Mouse (Mus musculus): ENCODE data around the gene Sox9.
A peak's percentile ranks its signal among the peaks of the same experiment; 100 is the strongest.

Sox9 gene

DNA sequence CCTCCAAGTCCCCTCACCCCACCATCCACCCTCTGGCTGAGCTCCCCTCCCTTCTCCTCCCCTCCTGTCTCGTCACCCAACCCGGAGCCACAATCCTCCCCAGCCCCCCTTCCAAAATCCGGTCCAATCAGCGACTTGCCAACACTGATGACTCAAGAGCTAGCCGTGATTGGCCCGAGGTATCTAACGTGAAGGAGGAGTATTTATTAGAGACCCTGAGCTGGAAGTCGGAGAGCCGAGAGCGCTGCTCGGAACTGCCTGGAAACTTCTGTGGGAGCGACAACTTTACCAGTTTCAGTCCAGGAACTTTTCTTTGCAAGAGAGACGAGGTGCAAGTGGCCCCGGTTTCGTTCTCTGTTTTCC lies at the start of gene Sox9:
TSS of gene Sox9 (plus strand) at position 231 of the 363 bp plus-strand sequence.
- peak; percentile 23 to 29 for DNase-seq

- DNase-seq, result no peak
These were observed 49.6 kb upstream of the Sox9 start for GRCm38 (mm10) chr11:112732401-112732800.

- no peak for DNase-seq
These were observed 45.0 kb upstream of the Sox9 start for GRCm38 (mm10) chr11:112737071-112737470.

- DNase-seq, result no peak
These were observed 42.3 kb upstream of the Sox9 start for GRCm38 (mm10) chr11:112739681-112740080.

DNA sequence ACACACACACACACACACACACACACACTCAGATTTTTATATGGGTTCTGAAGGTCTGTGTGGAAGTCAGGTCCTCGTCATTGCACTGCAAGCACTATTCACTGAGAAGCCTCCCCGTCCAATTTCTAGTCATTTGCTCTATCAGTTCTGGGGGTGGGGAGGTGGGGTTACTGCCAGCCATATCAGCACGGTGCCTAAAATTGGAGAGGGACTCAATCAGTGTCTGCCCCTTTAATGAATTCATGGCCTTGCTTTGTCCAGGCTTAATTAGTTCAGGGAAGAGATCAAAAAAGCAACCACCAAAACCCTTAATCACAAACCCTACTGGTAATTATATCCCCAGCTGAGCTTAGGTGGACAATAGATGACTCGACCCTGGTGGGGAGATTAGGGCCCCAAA lies 25.5 kb upstream of the Sox9 start:
- DNase-seq, result no peak

DNA sequence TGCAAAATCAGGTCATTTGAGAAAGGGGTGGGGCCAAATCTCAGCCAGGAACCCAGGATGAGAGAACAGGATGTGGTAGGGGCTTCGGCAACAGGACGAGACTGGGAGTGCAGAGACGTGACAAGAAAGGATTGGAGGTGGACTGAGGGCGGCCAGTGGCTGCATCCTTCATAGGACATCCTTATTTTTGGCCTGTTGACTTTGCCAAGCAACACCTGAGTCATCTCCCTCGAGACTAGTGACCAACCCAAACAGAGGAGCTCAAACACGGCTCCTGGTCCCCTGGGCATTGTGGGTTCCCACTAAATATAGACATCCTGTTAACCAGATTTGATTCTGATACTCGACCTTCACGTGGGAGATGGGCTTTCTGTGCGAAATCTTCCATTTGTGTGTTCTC lies 24.0 kb upstream of the Sox9 start:
- no peak for DNase-seq

- no peak for DNase-seq
These were observed 15.1 kb upstream of the Sox9 start for GRCm38 (mm10) chr11:112766956-112767355.

DNA sequence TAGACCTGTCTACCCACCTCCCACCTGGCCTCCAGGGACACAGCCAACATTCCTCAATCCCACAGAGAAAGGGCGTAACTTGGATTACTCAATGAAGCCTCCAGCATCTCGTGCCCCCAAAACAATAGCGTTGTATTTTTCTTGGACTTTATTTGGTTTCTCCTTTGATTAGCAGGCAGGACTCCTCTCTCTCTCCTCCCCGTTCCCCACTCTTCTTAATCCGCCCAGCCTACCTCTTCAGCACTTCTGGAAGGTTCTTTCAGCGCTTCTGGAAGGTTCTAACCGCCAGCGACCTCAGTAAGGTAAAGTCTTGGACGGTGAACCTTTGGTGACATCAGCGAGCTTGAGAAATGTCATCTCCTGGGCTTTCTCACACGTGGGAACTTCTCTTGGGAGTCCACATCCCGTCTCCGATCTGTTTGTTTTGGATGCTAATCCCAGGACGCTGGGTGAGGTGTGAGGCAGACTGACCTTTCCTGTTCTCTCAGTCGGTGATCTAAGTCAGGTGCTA lies 14.4 kb upstream of the Sox9 start:
- no peak for DNase-seq

DNA sequence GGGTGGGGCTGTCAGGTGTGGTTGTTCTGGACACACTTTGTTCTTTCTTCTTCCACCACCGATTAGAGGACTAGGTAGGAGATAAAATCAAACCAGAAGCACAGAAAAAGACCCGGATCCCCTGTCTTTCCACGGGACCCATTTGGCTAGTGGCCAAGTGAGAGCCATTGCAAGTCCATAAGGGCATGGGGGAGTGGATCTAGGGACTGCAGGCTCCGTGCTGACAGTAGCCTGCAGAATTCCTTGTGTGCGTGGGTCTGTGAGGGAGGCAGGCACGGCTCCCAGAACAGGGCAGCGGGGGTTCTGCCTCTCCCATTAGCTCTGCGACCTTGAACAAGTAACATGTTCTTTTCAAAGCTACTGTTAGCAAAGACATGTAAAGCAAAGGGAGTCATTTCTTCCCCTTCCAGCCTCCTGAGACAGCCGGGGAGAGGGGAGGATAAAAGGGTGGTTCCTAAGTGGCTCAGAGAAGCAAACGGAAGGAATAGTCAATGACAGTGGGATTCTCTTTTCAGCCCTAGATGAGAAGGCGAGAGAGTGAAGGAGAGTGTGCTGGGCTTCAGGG lies 9.2 kb upstream of the Sox9 start:
- DNase-seq, result no peak

DNA sequence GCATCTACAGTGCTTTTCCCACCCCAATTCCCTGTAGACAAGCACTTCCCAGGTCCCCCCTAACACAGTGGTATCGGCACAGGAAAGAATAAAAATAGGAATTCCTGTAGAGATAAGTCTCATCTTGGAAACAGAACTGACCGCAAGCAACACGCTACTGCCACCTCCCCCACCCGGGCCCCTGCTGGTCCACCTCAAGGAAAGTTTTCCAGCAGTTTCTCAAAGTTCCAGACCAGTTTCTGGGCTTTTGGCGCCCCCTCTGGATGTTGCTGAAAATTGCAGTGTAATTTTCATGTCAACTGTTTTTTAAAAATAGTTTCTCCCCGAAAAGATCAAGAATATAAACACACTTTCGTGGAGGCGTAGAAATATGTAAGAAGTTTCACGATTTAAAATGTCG lies 2.3 kb upstream of the Sox9 start:
- peak in 1 of 2 experiments; percentile 13 for DNase-seq

DNA sequence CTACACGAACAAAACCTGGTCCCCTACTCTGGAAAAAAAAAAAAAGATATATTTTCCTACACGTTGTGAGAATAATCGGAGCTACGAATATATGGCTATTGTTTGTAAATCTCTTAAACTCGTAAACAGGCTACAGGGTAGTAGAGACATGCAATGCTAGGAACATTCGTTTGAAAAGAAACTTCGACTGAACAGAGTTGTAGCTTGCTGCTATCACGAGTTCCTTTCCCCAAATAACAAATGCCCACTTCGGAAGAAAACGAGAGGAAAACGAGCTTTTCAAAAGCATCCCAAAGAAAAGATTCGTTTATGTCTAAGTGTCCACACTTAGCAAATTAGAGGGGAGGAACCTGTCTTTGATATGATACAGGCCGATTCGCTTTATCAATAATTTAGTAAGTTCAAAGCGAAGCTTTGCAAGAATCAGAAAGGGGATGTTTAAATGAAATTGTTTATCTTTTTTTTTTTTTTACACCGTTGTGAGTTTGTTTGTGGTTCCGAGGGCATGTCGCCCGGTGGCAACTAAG lies 1.6 kb upstream of the Sox9 start:
- DNase-seq, result no peak

DNA sequence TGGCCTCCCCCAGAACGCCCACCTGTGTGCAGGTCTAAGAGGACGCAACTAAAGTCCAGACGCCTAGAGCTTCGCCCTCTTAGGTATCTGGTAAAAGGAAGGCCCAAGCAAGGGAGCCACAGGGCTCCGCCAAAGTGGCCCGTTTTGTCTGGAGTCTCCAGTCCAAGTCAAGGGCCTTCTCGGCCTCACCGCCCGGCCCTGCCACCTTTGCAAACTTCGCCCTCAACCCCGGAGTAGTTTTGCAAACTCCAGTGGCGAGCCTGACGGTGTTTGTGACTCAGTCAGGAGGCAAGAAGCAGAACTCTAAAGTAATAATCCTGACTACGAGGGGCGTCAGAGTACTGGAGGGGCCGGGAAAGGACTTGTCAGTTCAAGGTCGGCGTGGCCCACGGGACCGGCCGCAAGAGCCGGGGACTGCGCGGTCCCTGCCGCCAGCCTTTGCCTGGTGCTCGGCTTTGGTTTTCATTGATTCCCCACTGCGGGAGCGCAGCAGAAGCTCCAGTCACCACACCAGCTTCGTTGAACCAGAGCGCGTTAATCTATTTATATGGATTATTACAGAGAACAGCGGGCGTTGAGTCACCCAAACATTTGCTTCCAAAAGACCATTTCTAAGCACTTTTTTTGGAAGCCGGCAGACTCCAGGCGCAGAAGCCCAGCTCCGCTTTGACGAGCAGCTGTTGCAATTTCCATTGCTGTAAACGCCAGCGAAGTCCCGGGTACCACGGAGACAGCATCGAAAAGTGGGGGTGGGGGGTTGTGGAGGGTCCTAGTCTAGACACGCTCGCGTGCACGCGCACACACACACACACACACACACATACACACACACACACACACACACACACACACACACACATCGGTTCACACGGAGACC lies 751 bp upstream of the Sox9 start:
- DNase-seq, result peak in 1 of 2 experiments; percentile 11

- DNase-seq, result no peak
These were observed 515 bp downstream of the Sox9 start for GRCm38 (mm10) chr11:112782357-112783121.

DNA sequence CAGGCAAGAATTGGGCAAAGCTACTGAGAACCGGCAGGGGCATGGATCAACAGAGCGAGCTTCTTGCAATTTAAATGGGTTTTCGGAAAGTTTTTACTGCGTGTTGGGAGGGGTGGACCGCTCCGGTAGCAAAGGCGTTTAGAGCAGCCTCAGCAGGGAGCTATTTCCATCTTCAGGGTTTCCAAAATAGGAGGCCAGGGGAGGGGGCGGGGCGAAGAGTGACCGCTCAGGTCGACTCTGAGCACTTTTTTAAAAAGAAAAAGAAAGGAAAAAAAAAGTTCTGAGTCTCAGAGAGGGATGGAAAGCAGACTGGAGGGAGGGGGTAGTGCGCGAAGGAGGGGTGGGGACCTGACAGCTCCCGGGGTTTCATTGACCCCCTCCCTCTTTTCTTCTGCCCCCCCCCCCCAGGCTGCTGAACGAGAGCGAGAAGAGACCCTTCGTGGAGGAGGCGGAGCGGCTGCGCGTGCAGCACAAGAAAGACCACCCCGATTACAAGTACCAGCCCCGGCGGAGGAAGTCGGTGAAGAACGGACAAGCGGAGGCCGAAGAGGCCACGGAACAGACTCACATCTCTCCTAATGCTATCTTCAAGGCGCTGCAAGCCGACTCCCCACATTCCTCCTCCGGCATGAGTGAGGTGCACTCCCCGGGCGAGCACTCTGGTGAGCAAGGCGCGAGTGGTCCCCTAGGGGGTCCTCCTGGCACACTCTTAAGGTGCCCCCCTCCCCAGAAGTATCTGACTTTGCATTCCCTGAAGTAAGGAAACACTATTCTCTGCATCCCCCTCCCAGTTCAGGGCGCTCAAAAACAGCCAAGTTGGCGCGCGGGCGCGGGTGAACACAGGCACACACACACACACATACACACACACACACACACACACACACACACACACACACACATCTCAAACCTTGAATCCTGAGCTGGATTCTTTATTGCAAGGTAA lies 1.6 kb downstream of the Sox9 start:
- DNase-seq, result no peak

DNA sequence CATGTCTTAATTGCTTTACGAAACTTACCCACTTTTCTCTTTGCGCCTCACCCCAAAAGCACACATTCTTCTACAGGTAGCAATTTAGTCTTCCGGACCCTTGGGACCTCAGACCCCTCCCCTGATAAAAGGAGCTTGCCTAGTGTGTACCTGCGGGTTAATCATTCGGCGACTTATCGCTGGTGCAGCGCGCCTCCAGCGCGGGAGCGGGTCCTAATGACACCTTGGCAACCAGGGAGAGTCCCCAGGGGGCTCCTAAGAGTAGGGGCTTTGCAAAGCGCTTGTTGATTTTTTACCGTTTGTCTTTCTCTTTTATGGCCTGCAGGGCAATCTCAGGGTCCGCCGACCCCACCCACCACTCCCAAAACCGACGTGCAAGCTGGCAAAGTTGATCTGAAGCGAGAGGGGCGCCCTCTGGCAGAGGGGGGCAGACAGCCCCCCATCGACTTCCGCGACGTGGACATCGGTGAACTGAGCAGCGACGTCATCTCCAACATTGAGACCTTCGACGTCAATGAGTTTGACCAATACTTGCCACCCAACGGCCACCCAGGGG lies 2.4 kb downstream of the Sox9 start:
- no peak for DNase-seq

DNA sequence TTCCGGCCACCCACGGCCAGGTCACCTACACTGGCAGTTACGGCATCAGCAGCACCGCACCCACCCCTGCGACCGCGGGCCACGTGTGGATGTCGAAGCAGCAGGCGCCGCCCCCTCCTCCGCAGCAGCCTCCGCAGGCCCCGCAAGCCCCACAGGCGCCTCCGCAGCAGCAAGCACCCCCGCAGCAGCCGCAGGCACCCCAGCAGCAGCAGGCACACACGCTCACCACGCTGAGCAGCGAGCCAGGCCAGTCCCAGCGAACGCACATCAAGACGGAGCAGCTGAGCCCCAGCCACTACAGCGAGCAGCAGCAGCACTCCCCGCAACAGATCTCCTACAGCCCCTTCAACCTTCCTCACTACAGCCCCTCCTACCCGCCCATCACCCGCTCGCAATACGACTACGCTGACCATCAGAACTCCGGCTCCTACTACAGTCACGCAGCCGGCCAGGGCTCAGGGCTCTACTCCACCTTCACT lies 2.9 kb downstream of the Sox9 start:
- DNase-seq, result peak in 1 of 2 experiments; percentile 16

- no peak for DNase-seq
These were observed 3.6 kb downstream of the Sox9 start for GRCm38 (mm10) chr11:112785581-112785980.

DNA sequence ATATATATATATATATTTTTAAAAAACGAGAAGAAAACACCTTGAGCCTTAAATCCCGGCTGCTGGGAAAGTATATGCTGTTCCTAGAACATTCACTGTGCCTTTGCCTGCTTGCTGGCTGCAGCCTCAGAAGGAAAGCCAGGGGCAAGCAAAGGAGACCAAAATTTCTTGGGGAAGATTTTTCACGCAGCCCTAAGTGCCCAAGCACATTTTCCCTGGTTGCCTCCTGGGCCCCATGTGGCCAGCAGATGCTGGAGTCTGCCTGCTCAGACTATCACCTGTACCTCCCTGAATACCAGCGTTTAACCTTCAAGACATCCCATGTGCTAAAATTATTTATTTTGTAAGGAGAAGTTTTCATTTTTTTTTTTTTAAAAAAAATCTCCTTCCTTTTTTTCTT lies 4.4 kb downstream of the Sox9 start:
- DNase-seq, result no peak

GRCm38 (mm10) chr11:112788296-112788695 lies 6.3 kb downstream of the Sox9 start:
- no peak for DNase-seq

- DNase-seq, result no peak
These were observed 14.4 kb downstream of the Sox9 start for GRCm38 (mm10) chr11:112796379-112796778.

GRCm38 (mm10) chr11:112798831-112799382 lies 16.9 kb downstream of the Sox9 start:
- no peak for DNase-seq
